Mouse (Mus musculus) G1E (cell line): ENCODE results near the gene Chd6. TPM values are rescaled to one million over a fixed set of nuclear protein-coding genes. Genes with fewer than 3 reads are reported as not detected.

Experiments used
- ATAC-seq: 2 replicates; pipeline ENCODE4 v1.8.0; 2016; ENCODE audit warnings: mild to moderate bottlenecking; ENCODE audit not compliant: insufficient number of reproducible peaks, poor library complexity, low FRiP score, severe bottlenecking; ENCODE audit errors: extremely low read depth
- DNase-seq: peaks from one replicate; pipeline ENCODE4 v3.0.0; 2012; ENCODE audit warnings: low spot score
- H3K27me3 ChIP-seq: 2 replicates; pipeline ENCODE4 v1.6.1; 2012; ENCODE audit warnings: mild to moderate bottlenecking, low read length, inconsistent platforms; ENCODE audit not compliant: insufficient read depth
- H3K36me3 ChIP-seq: replicated peaks from 2 replicates; pipeline ENCODE3; 2012; ENCODE audit warnings: mild to moderate bottlenecking, inconsistent platforms
- H3K4me1 ChIP-seq: 2 replicates; pipeline ENCODE4 v1.6.1; 2012; ENCODE audit warnings: low read depth, low read length, inconsistent platforms, mixed read lengths; ENCODE audit not compliant: insufficient read depth
- H3K4me3 ChIP-seq: 2 replicates; pipeline ENCODE4 v1.5.1; 2012; ENCODE audit warnings: low read depth, mild to moderate bottlenecking, inconsistent platforms, low read length, moderate library complexity, mixed read lengths
- H3K9me3 ChIP-seq: replicated peaks from 2 replicates; pipeline ENCODE4 v1.6.1; 2012; ENCODE audit warnings: inconsistent platforms
- CTCF ChIP-seq: IDR thresholded peaks from 2 replicates; pipeline ENCODE4 v1.5.1; 2012; ENCODE audit warnings: low read depth, low read length, inconsistent platforms, mixed read lengths
- GATA1 ChIP-seq: IDR thresholded peaks from 2 replicates; pipeline ENCODE4 v1.6.1; 2012; ENCODE audit warnings: borderline replicate concordance, low read length, inconsistent platforms, mixed read lengths
- GATA2 ChIP-seq: IDR thresholded peaks from 2 replicates; pipeline ENCODE4 v1.6.1; 2012; ENCODE audit warnings: low read depth, low read length, inconsistent platforms, borderline replicate concordance
- POLR2AphosphoS5 ChIP-seq: IDR thresholded peaks from 2 replicates; pipeline ENCODE4 v1.6.1; 2012; ENCODE audit warnings: low read depth, low read length, inconsistent platforms; ENCODE audit not compliant: insufficient replicate concordance
- TAL1 ChIP-seq: conservative IDR thresholded peaks from 2 replicates; pipeline ENCODE4 v1.6.1; 2012; ENCODE audit warnings: low read depth, low read length, inconsistent platforms, mixed read lengths
- polyA plus RNA-seq: library from polyadenylated mRNA; stranded (reverse); fragments of >175 nt; gene quantifications from 2 replicates; pipeline ENCODE4 v1.2.3, GENCODE M21; 2012
- total RNA-seq, 2 experiments: library from RNA; stranded (forward) in 1 of 2; stranded (reverse) in 1 of 2; fragments of 200-1000 nt in 1 of 2; fragments of >200 nt in 1 of 2; fragmentation: Nextera tagmentation in 1 of 2; gene quantifications; 2 replicates each; pipeline ENCODE4 v1.2.3; 2014 to 2017

Chd6 gene
- total and polyA plus RNA-seq, 3 experiments, result 9.7 to 79.5 (median 39.1) TPM

DNA sequence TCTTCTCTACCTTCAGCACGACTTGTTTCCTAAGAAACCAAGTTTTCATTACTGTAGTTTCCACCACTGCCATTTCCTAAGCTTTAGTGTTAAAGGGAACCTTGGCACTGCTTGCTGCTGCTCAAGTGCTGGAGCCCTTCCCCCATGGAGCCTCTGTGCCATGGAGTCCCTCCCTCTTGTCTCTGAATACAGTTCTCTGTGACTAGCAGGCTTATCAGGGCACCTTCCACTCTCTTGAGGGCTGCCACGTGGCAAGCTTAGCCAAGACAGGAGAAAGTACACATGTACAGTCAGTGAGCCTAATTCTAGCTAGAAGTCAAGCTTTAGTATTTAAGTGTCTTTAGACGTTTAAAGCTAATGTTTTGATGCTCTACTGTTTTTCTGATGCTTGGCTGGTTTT lies 104.5 kb downstream of the Chd6 start:
- no peak for ATAC-seq
- Histone ChIP-seq H3K4me1 (no peaks in the 10 kb centered on the region), H3K27me3 (no peaks in the 10 kb centered on the region), H3K9me3 (no peaks in the 10 kb centered on the region), H3K4me3 (no peak overlapping the region), H3K36me3 (peaks cover 59% of the 10 kb centered on the region)
- TF ChIP-seq CTCF, result no peak
- no peak for TF ChIP-seq GATA2
- TF ChIP-seq POLR2AphosphoS5, result no peak
- TF ChIP-seq TAL1, result no peak
- TF ChIP-seq GATA1, result no peak
- no peak for DNase-seq

DNA sequence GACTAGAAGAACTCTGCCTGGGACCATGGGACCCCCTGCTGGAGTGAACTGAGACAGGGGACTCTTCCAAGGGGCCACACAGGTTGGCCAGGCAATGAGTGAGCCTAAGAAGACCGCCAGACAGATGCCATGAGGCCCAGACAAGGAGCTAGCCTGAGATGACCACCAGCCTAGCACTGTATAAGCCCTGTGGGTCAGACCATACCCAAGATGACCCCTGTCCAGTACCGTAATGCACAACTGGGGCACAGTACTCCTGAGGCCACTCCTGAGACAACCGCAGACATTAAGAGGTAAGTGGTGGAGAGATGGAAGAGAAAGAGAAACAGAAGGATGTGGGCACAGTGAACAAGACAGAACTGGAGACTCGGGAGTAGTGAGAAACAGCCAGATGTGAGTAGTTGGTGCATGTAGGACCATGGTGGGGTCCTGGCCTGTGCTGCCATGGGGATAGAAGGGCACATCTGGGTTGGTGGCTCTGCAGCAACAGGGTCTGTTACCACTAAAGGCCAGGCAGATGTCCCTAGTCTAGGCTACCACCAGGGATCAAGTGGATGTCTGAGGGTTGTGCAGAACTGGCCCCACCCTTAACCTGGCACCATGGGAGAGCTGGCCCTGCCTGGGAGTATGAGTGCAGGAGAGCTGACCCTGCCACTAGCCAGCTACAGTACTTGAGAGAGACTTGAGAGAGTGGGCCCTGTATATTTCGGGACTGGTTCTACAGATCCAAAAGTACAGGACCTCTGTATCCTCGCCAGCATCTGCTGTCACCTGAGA lies 111.7 kb downstream of the Chd6 start:
- Histone ChIP-seq H3K4me3 (no peak overlapping the region), H3K4me1 (no peaks in the 10 kb centered on the region; the same call in 1 of the 2 replicates), H3K9me3 (no peaks in the 10 kb centered on the region), H3K36me3 (peaks cover 38% of the 10 kb centered on the region), H3K27me3 (no peaks in the 10 kb centered on the region)
- TF ChIP-seq CTCF (no peak), GATA1 (no peak), POLR2AphosphoS5 (no peak), GATA2 (no peak), TAL1 (no peak)
- ATAC-seq (no peak), DNase-seq (no peak)

DNA sequence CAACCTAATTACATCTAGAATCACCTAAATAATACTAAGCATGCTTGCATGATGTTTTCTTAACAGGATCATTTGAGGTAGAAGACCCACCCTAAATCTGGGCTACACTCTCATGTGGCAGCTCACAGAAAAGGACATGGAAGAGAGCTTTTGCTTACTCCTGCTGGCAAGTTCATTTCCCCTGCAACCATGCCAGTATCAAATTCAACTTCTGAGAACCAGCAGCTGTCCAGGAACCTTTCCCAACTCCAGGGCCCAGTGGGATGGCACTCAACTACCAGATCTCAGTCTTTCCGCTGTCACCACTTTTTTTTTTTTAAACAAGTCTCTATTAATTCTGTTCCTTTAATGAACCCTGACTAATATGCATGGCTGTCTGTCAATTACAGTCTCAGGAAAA lies 114.7 kb downstream of the Chd6 start:
- Histone ChIP-seq H3K4me3 (no peak overlapping the region), H3K4me1 (no peaks in the 10 kb centered on the region; the same call in 1 of the 2 replicates), H3K9me3 (no peaks in the 10 kb centered on the region), H3K27me3 (no peaks in the 10 kb centered on the region), H3K36me3 (peaks cover 59% of the 10 kb centered on the region)
- ATAC-seq (no peak), DNase-seq (no peak)
- TF ChIP-seq TAL1, result no peak
- TF ChIP-seq POLR2AphosphoS5, result no peak
- TF ChIP-seq GATA1, result no peak
- no peak for TF ChIP-seq CTCF
- no peak for TF ChIP-seq GATA2

DNA sequence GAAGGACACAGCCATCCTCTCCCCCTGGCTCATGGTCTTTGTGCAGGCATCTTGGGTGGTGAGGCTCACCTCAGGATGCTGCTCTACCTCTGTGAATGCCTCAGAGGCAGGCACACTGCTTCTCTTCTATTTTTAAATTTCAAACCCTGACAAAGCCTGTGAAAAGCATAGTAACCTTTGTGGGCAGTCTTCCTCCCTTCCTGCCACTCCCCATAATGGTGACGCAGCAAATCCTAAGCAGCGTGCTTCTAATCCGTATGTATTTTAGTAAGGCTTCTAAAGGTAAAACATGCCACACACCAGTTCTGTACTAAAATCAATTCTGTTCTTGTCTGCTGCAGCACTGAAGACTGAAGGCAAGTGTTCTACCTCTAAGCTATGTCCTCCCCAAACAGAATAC lies 116.4 kb downstream of the Chd6 start:
- H3K4me3 ChIP-seq, result no peak overlapping the region
- H3K4me1 ChIP-seq, result no peaks in the 10 kb centered on the region; the same call in 1 of the 2 replicates
- no peak for TF ChIP-seq GATA2
- TF ChIP-seq TAL1, result no peak
- TF ChIP-seq CTCF, result no peak
- TF ChIP-seq GATA1, result no peak
- TF ChIP-seq POLR2AphosphoS5, result no peak
- peaks cover 72% of the 10 kb centered on the region for H3K36me3 ChIP-seq
- ATAC-seq, result no peak
- no peaks in the 10 kb centered on the region for H3K27me3 ChIP-seq
- no peaks in the 10 kb centered on the region for H3K9me3 ChIP-seq
- no peak for DNase-seq

DNA sequence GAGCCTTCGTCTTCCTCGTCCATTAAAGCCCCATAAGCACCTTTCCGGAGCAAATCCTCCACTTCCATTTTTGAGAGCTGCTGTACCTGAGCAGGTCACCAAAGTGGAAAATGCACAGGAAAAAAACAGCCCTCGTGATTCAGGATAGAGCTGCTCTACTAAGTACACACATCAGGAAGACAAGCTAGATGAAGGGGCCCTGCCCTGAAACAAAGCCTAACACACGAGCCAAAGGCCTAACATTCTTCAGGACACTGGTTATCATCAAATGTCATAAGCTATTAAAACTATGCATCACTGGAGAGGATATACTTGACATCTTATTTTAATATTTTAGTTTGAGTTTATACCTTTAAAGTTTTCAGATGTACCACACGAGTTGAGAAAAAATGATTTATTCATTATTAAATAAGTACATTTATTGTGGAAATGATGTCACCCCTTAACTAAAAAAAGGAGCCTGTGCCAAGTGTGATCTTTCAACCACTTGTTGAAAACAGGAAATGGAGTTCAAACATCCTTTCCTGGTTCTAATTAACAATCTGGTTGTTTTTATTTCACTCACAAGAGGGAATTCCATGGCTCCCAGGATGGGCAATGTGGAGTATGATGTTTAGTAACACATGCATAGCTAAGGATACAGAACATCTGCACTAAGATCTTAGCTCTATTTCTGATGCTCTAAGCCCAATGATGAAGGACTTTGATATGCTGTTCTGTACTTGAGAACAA lies 118.4 kb downstream of the Chd6 start:
- no peak overlapping the region for H3K4me3 ChIP-seq
- H3K9me3 ChIP-seq, result no peaks in the 10 kb centered on the region
- H3K4me1 ChIP-seq, result no peaks in the 10 kb centered on the region; the same call in 1 of the 2 replicates
- peaks cover 75% of the 10 kb centered on the region for H3K36me3 ChIP-seq
- DNase-seq, result no peak
- H3K27me3 ChIP-seq, result no peaks in the 10 kb centered on the region
- TF ChIP-seq GATA1 (no peak), GATA2 (no peak)
- ATAC-seq, result no peak

DNA sequence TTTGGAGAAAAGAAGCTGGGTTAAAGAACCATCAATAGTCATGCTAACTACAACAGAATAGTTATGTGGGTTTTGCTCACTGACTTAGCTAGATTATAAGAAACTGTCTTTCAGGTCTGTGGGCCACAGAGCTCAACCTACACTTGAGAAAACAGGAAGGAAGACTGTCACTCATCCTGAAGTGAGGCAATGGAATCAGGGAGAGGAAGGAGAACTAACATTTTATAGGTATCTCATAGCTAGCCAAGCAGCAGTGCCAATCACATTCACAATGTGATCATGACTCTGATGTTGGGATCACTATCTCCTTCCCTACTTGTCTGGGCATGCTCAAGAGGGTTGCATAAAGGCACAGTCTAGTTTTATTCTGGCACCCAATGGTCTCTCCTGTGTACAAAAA lies 121.4 kb downstream of the Chd6 start:
- no peak overlapping the region for H3K4me3 ChIP-seq
- H3K27me3 ChIP-seq, result no peaks in the 10 kb centered on the region
- DNase-seq, result no peak
- no peaks in the 10 kb centered on the region for H3K4me1 ChIP-seq
- no peak for ATAC-seq
- H3K36me3 ChIP-seq, result peaks cover 85% of the 10 kb centered on the region
- TF ChIP-seq POLR2AphosphoS5 (no peak), GATA1 (no peak), TAL1 (no peak), CTCF (no peak), GATA2 (no peak)
- H3K9me3 ChIP-seq, result no peaks in the 10 kb centered on the region
